ENCODE assay signal across 19 mouse cellular contexts in genomic region chr12:79645656-79646055, GRCm38 (mm10).
DNase-seq lines count a peak whose midpoint lies in the region; ATAC-seq and TF ChIP-seq lines count a peak whose summit lies in the region.
"Had no signal": no experiment of that assay in that cellular context is flagged by ENCODE, and none has a peak within 500 bp of the region (broad histone marks: within the 10 kb centered on the region; RNA-seq: fewer than 3 reads in every experiment).

No protein-coding gene starts in this region.

- no peak overlapping the region for H3K4me3 ChIP-seq in cerebellum, adult 2 months (replicated peaks; ENCODE audit: insufficient read depth, low read depth, low read length)
- H3K4me3 ChIP-seq in hindbrain, embryonic 10.5 days, result no peak overlapping the region
- H3K4me3 ChIP-seq: hindbrain, embryonic 15.5 days; limb, embryonic 13.5 days; liver, embryonic 13.5 days; midbrain, embryonic 12.5 days had no signal

- no peaks in the 10 kb centered on the region for H3K9me3 ChIP-seq in hindbrain, embryonic 10.5 days
- H3K9me3 ChIP-seq: hindbrain, embryonic 15.5 days; limb, embryonic 13.5 days; liver, embryonic 13.5 days; midbrain, embryonic 12.5 days had no signal

- no peaks in the 10 kb centered on the region; the same call in 1 of the 2 replicates for H3K4me1 ChIP-seq in cerebellum, adult 2 months (ENCODE audit: control insufficient read depth, insufficient read depth, low read length)
- peaks cover 46% of the 10 kb centered on the region for H3K4me1 ChIP-seq in hindbrain, embryonic 10.5 days (replicated peaks)
- H3K4me1 ChIP-seq: hindbrain, embryonic 15.5 days had no signal

- 0 out of 2 replicates have a peak, but pooled peaks have one; percentile 49 for ATAC-seq in cerebellum, adult (ENCODE audit: insufficient number of reproducible peaks, low FRiP score, low TSS enrichment)
- ATAC-seq: intestine, embryonic 16.5 days had no signal

- no peak for DNase-seq in cerebellum, adult 11 months
- DNase-seq in CD4-positive helper T cell, adult 2 months (ENCODE audit: low read depth, low spot score), result peak; percentile 31
- peak; percentile 11 to 41 for DNase-seq in cerebellum, adult 2 months
- DNase-seq in cerebellum, postnatal 25 days, result peak; percentile 27 to 52
- no peak for DNase-seq in adrenal gland, adult (ENCODE audit: inconsistent age in 2 of 2, low spot score in 1 of 2)
- DNase-seq in urinary bladder, postnatal 36 days (ENCODE audit: low spot score in 2 of 2), result no peak
- no peak for DNase-seq in hindbrain, embryonic 10.5 days (ENCODE audit: low spot score)
- DNase-seq: gastrocnemius, postnatal 36 days; kidney, adult 9 months; kidney, postnatal 25 days; liver, embryonic 13.5 days; lung, adult 2 months; lung, postnatal 14 days; thymus, postnatal 36 days had no signal

- no peak for TF ChIP-seq POLR2A in cerebellum, adult 2 months (IDR thresholded peaks at IDR 0.05; ENCODE audit: borderline replicate concordance, insufficient read depth, low read length)

- H3K36me3 ChIP-seq in hindbrain, embryonic 10.5 days, result no peaks in the 10 kb centered on the region
- H3K36me3 ChIP-seq: hindbrain, embryonic 15.5 days; limb, embryonic 13.5 days; liver, embryonic 13.5 days; midbrain, embryonic 12.5 days had no signal

- no peak overlapping the region for H3K27ac ChIP-seq in cerebellum, adult 2 months (ENCODE audit: insufficient read depth, low read length)
- H3K27ac ChIP-seq in hindbrain, embryonic 10.5 days, result no peak overlapping the region
- H3K27ac ChIP-seq: hindbrain, embryonic 15.5 days; limb, embryonic 13.5 days; liver, embryonic 13.5 days; midbrain, embryonic 12.5 days had no signal

- 29% methylated on average over 4 of the region's 4 CpGs for WGBS in cerebellum, adult 2 months
- 89% methylated on average over 4 of the region's 4 CpGs for WGBS in hindbrain, embryonic 10.5 days

- no peaks in the 10 kb centered on the region for H3K27me3 ChIP-seq in cerebellum, adult 2 months (ENCODE audit: control insufficient read depth, insufficient read depth, low read length)
- H3K27me3 ChIP-seq in hindbrain, embryonic 10.5 days (ENCODE audit: insufficient read depth, poor library complexity, severe bottlenecking), result no peaks in the 10 kb centered on the region
- H3K27me3 ChIP-seq: hindbrain, embryonic 15.5 days; limb, embryonic 13.5 days; liver, embryonic 13.5 days; midbrain, embryonic 12.5 days had no signal

- no peak for TF ChIP-seq CTCF in cerebellum, adult 2 months (IDR thresholded peaks at IDR 0.05; ENCODE audit: borderline replicate concordance, insufficient read depth, low read depth, low read length)

Comparison
In these comparisons a context has a peak if more than half of its experiments do, and no peak if none do; other contexts are left out.
1. DNase-seq: peak in CD4-positive helper T cell, adult 2 months (single experiment), cerebellum, adult 2 months (2 of 2) and cerebellum, postnatal 25 days (2 of 2); none in cerebellum, adult 11 months (single experiment), adrenal gland, adult (0 of 2), urinary bladder, postnatal 36 days (0 of 2) and hindbrain, embryonic 10.5 days (single experiment).